Mouse (Mus musculus): ENCODE results near the gene Mfsd2a. TPM values are rescaled to one million over a fixed set of nuclear protein-coding genes. Genes with fewer than 3 reads are reported as not detected.

Gene Mfsd2a
- polyA plus RNA-seq, 1 experiment, result 7.5 TPM

DNA sequence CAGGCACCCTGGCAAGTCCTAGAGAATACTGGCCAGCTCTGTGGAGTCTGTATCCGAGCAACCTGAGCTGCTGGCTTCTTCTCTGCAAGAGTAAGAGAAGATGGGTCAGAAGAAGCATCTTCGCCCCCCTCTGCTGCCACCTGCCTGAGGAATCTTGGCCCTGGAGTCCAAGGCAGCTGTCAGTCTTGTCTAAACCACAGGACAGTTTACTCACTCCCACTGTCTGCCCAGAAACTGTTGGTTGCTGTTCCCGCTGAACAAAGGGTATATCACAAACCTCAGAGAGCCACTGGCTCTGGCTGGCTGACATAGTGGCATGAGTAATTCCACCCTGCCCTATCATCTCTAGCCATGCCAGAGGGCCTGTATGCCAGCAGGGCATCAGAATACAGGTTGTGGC lies 13.8 kb downstream of the Mfsd2a start:
- Histone ChIP-seq H3K36me3 (ENCODE audit: control insufficient read depth, insufficient read depth) (peaks cover 6% of the 10 kb centered on the region), H3K4me2 (ENCODE audit: low read depth) (no peak overlapping the region), H3K27me3 (ENCODE audit: control insufficient read depth, insufficient read depth, insufficient read length) (no peaks in the 10 kb centered on the region), H3K4me3 (no peak overlapping the region), H3ac (ENCODE audit: control insufficient read depth, insufficient read length) (no peak overlapping the region), H3K79me2 (ENCODE audit: control insufficient read depth, insufficient read depth) (no peaks in the 10 kb centered on the region)
- TF ChIP-seq USF1 (IDR thresholded peaks at IDR 0.05; ENCODE audit: low read depth) (no peak), CEBPB (IDR thresholded peaks at IDR 0.05; ENCODE audit: insufficient read depth, poor library complexity, severe bottlenecking) (no peak), POLR2AphosphoS2 (IDR thresholded peaks at IDR 0.05; ENCODE audit: insufficient read length, low read depth) (no peak), MYOG (IDR thresholded peaks at IDR 0.05; ENCODE audit: control insufficient read depth in 1 of 3, insufficient read depth in 1 of 3, insufficient read length in 2 of 3, low read depth in 2 of 3) (peak in 2 of 3 experiments; percentile 1 to 87), TCF12 (IDR thresholded peaks at IDR 0.05; ENCODE audit: insufficient read depth, poor library complexity, severe bottlenecking) (peak; percentile 62), MAX (IDR thresholded peaks at IDR 0.05; ENCODE audit: low read depth) (no peak), POLR2A (IDR thresholded peaks at IDR 0.05; ENCODE audit: insufficient read length, low read depth) (no peak), E2F4 (IDR thresholded peaks at IDR 0.05; ENCODE audit: insufficient read depth) (no peak), MYOD1 (IDR thresholded peaks at IDR 0.05; ENCODE audit: control insufficient read depth in 1 of 3, insufficient read length in 2 of 3, low read depth in 2 of 3) (peak in 2 of 3 experiments; percentile 77 to 87), TCF3 (IDR thresholded peaks at IDR 0.05; ENCODE audit: insufficient read length, low read depth) (peak; percentile 18), SRF (IDR thresholded peaks at IDR 0.05; ENCODE audit: control insufficient read depth, insufficient read length, low read depth) (no peak)

DNA sequence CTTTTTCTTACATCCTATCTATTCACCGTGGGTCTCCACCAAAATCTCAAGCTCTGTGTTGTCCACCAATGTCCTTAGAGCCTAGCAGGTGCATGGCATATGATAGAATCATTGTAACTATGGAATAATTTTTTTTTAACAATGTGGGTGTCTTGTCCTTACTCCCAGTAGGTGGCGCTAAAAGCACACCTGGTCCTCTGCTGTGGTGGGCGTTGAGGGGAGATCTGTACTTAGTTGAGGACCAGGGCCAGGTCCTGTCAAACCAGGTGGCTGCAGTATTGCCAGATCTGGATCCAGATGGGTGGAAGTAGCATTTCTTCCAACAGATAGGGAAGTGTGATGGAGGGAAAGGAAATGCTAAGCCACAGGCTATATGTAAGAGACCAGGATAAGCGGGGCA lies 16.6 kb downstream of the Mfsd2a start:
- no peaks in the 10 kb centered on the region for H3K79me2 ChIP-seq (ENCODE audit: control insufficient read depth, insufficient read depth)
- TF ChIP-seq USF1 (IDR thresholded peaks at IDR 0.05; ENCODE audit: low read depth) (no peak), E2F4 (IDR thresholded peaks at IDR 0.05; ENCODE audit: insufficient read depth) (no peak), MYOG (IDR thresholded peaks at IDR 0.05; ENCODE audit: control insufficient read depth in 1 of 3, insufficient read depth in 1 of 3, insufficient read length in 2 of 3, low read depth in 2 of 3) (no peak), TCF12 (IDR thresholded peaks at IDR 0.05; ENCODE audit: insufficient read depth, poor library complexity, severe bottlenecking) (no peak), CEBPB (IDR thresholded peaks at IDR 0.05; ENCODE audit: insufficient read depth, poor library complexity, severe bottlenecking) (no peak), TCF3 (IDR thresholded peaks at IDR 0.05; ENCODE audit: insufficient read length, low read depth) (no peak), SRF (IDR thresholded peaks at IDR 0.05; ENCODE audit: control insufficient read depth, insufficient read length, low read depth) (no peak), POLR2AphosphoS2 (IDR thresholded peaks at IDR 0.05; ENCODE audit: insufficient read length, low read depth) (no peak), MYOD1 (IDR thresholded peaks at IDR 0.05; ENCODE audit: control insufficient read depth in 1 of 3, insufficient read length in 2 of 3, low read depth in 2 of 3) (no peak), MAX (IDR thresholded peaks at IDR 0.05; ENCODE audit: low read depth) (no peak), POLR2A (IDR thresholded peaks at IDR 0.05; ENCODE audit: insufficient read length, low read depth) (no peak), REST (IDR thresholded peaks at IDR 0.05; ENCODE audit: insufficient read depth, insufficient read length) (no peak)
- no peak overlapping the region for H3K4me3 ChIP-seq
- no peak overlapping the region for H3ac ChIP-seq (ENCODE audit: control insufficient read depth, insufficient read length)
- H3K27me3 ChIP-seq (ENCODE audit: control insufficient read depth, insufficient read depth, insufficient read length), result no peaks in the 10 kb centered on the region
- H3K4me2 ChIP-seq (ENCODE audit: low read depth), result no peak overlapping the region
- no peaks in the 10 kb centered on the region for H3K36me3 ChIP-seq (ENCODE audit: control insufficient read depth, insufficient read depth)

DNA sequence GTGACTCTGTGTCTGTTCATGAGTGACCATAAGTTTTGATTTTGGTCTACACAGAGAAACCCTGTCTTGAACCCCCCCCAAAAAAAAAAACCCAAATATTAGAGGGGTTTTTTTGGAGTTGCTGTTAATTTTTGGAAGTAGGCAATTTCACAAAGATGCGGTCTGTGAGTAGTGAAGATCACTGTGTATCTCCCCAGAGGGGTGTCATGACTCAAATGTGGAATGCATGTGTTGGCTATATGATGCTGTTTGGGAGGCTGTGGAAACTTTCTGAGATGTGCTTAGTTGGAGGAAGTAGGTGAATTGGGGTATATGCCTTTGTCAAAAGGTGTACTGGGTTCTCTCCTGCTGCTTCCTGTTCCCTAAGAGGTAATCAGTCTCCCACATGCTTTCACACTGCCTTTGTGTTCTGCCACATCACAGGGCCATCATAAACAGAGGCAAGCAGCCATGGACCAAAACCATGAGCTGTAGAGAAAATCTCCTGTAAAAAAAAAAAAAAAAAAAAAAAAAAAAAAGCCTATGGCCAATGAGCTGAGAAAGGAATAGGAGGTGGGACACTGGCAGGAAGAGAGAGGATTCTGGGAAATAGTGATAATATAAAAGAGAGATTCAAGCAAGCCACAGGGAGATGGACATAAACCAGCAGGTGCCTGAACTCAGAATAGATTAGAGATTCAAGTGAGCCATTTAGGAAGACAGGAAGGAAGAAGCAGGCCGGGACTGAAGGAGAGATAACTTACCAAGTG lies 21.8 kb downstream of the Mfsd2a start:
- Histone ChIP-seq H3K27me3 (ENCODE audit: control insufficient read depth, insufficient read depth, insufficient read length) (no peaks in the 10 kb centered on the region), H3K4me3 (no peak overlapping the region), H3K79me2 (ENCODE audit: control insufficient read depth, insufficient read depth) (no peaks in the 10 kb centered on the region), H3K36me3 (ENCODE audit: control insufficient read depth, insufficient read depth) (no peaks in the 10 kb centered on the region), H3K4me2 (ENCODE audit: low read depth) (no peak overlapping the region), H3ac (ENCODE audit: control insufficient read depth, insufficient read length) (no peak overlapping the region)
- no peak for TF ChIP-seq E2F4 (IDR thresholded peaks at IDR 0.05; ENCODE audit: insufficient read depth)
- TF ChIP-seq POLR2AphosphoS2 (IDR thresholded peaks at IDR 0.05; ENCODE audit: insufficient read length, low read depth), result no peak
- TF ChIP-seq USF1 (IDR thresholded peaks at IDR 0.05; ENCODE audit: low read depth), result no peak
- TF ChIP-seq TCF12 (IDR thresholded peaks at IDR 0.05; ENCODE audit: insufficient read depth, poor library complexity, severe bottlenecking), result no peak
- no peak for TF ChIP-seq MAX (IDR thresholded peaks at IDR 0.05; ENCODE audit: low read depth)
- TF ChIP-seq TCF3 (IDR thresholded peaks at IDR 0.05; ENCODE audit: insufficient read length, low read depth), result no peak
- TF ChIP-seq REST (IDR thresholded peaks at IDR 0.05; ENCODE audit: insufficient read depth, insufficient read length), result no peak
- TF ChIP-seq SRF (IDR thresholded peaks at IDR 0.05; ENCODE audit: control insufficient read depth, insufficient read length, low read depth), result no peak
- TF ChIP-seq POLR2A (IDR thresholded peaks at IDR 0.05; ENCODE audit: insufficient read length, low read depth), result no peak

- Histone ChIP-seq H3ac (ENCODE audit: control insufficient read depth, insufficient read length) (no peak overlapping the region), H3K27me3 (ENCODE audit: control insufficient read depth, insufficient read depth, insufficient read length) (no peaks in the 10 kb centered on the region), H3K4me2 (ENCODE audit: low read depth) (no peak overlapping the region), H3K4me3 (no peak overlapping the region), H3K36me3 (ENCODE audit: control insufficient read depth, insufficient read depth) (no peaks in the 10 kb centered on the region), H3K79me2 (ENCODE audit: control insufficient read depth, insufficient read depth) (no peaks in the 10 kb centered on the region)
- TF ChIP-seq E2F4 (IDR thresholded peaks at IDR 0.05; ENCODE audit: insufficient read depth) (no peak), CEBPB (IDR thresholded peaks at IDR 0.05; ENCODE audit: insufficient read depth, poor library complexity, severe bottlenecking) (no peak), POLR2AphosphoS2 (IDR thresholded peaks at IDR 0.05; ENCODE audit: insufficient read length, low read depth) (no peak), USF1 (IDR thresholded peaks at IDR 0.05; ENCODE audit: low read depth) (no peak), TCF12 (IDR thresholded peaks at IDR 0.05; ENCODE audit: insufficient read depth, poor library complexity, severe bottlenecking) (no peak), TCF3 (IDR thresholded peaks at IDR 0.05; ENCODE audit: insufficient read length, low read depth) (no peak), POLR2A (IDR thresholded peaks at IDR 0.05; ENCODE audit: insufficient read length, low read depth) (no peak)
Observed at GRCm38 (mm10) chr4:122937489-122937888, 23.5 kb downstream of the Mfsd2a start.

All from myocyte (in vitro differentiated cells).